Comparison of ENCODE assay signal across 10 mouse cellular contexts in genomic region chr17:93200386-93201264, GRCm38 (mm10). TPM values are rescaled to one million over a fixed set of nuclear protein-coding genes. Genes with fewer than 3 reads are reported as not detected.
DNase-seq lines count a peak whose midpoint lies in the region; ATAC-seq and TF ChIP-seq lines count a peak whose summit lies in the region.
"Had no signal": no experiment of that assay in that cellular context is flagged by ENCODE, and none has a peak within 500 bp of the region (broad histone marks: within the 10 kb centered on the region; RNA-seq: fewer than 3 reads in every experiment).

No protein-coding gene starts in this region.

- H3K9ac ChIP-seq in heart, embryonic 13.5 days: no peak overlapping the region
- no peak overlapping the region for H3K9ac ChIP-seq in heart, adult 2 months (ENCODE audit: low read depth, low read length)
- peak overlapping the region; percentile 59 for H3K9ac ChIP-seq in forebrain, embryonic 14.5 days (ENCODE audit: low read length)
- peak overlapping the region; percentile 50 for H3K9ac ChIP-seq in midbrain, embryonic 11.5 days (ENCODE audit: low read length)

- intact Hi-C loops in heart, adult 2 months (cut with DNase I): no loop called here
- intact Hi-C loops in gastrocnemius, postnatal 14 days (cut with DNase I; ENCODE audit: low total_unique reads): no loop called here

- TF ChIP-seq CTCF in heart, adult 2 months (IDR thresholded peaks at IDR 0.05): no peak

- no peak overlapping the region for H3K27ac ChIP-seq in heart, embryonic 13.5 days (replicated peaks)
- H3K27ac ChIP-seq in heart, adult 2 months: no peak overlapping the region
- peak overlapping the region; percentile 29; the same call in 1 of the 2 replicates for H3K27ac ChIP-seq in forebrain, embryonic 14.5 days (ENCODE audit: low read depth, low read length)
- peak overlapping the region; percentile 41; the same call in 1 of the 2 replicates for H3K27ac ChIP-seq in midbrain, embryonic 11.5 days (ENCODE audit: low read depth, low read length)

- ATAC-seq in heart, embryonic 13.5 days (ENCODE audit: extremely low read depth, insufficient number of reproducible peaks, low FRiP score, low TSS enrichment): no peak
- ATAC-seq in forebrain, embryonic 14.5 days: no peak
- peak; percentile 27; the same call in 1 of the 2 replicates for ATAC-seq in midbrain, embryonic 11.5 days (ENCODE audit: low FRiP score)

- WGBS in heart, embryonic 13.5 days: 1% methylated on average over 29 of the region's 29 CpGs
- WGBS in heart, adult 2 months: 3% methylated on average over 29 of the region's 29 CpGs
- 1% methylated on average over 29 of the region's 29 CpGs for WGBS in forebrain, embryonic 14.5 days
- 2% methylated on average over 27 of the region's 29 CpGs for WGBS in midbrain, embryonic 11.5 days

- H3K27me3 ChIP-seq in heart, embryonic 13.5 days (replicated peaks): peaks cover 92% of the 10 kb centered on the region
- peaks cover 5% of the 10 kb centered on the region; the same call in 1 of the 2 replicates for H3K27me3 ChIP-seq in heart, adult 2 months (ENCODE audit: control insufficient read depth, insufficient read depth, low read length)
- H3K27me3 ChIP-seq in forebrain, embryonic 14.5 days (replicated peaks; ENCODE audit: control insufficient read depth, insufficient read depth, low read length): peaks cover 38% of the 10 kb centered on the region
- H3K27me3 ChIP-seq in midbrain, embryonic 11.5 days (ENCODE audit: control insufficient read depth, insufficient read depth, low read length): peaks cover 51% of the 10 kb centered on the region
- H3K27me3 ChIP-seq: CH12.LX had no signal

- no peak for DNase-seq in heart, adult 2 months
- DNase-seq in R1 (ENCODE audit: low read depth, low spot score): peak; percentile 23
- peak; percentile 33 for DNase-seq in forebrain, embryonic 14.5 days (ENCODE audit: low spot score)
- peak; percentile 92 for DNase-seq in midbrain, embryonic 11.5 days (ENCODE audit: low spot score, missing footprints)
- DNase-seq in gastrocnemius, postnatal 14 days: no peak
- DNase-seq in gastrocnemius, adult 8-10 months (ENCODE audit: low spot score in 2 of 2): no peak
- no peak for DNase-seq in urinary bladder, postnatal 10 days (ENCODE audit: low spot score)
- DNase-seq: kidney, postnatal 36 days had no signal

- no peak for TF ChIP-seq POLR2A in heart, adult 2 months (IDR thresholded peaks at IDR 0.05; ENCODE audit: insufficient read depth, low read depth, low read length)

- no peak for TF ChIP-seq EP300 in heart, adult 2 months (IDR thresholded peaks at IDR 0.05; ENCODE audit: insufficient read depth, low read depth, low read length)

- H3K79me2 ChIP-seq in heart, adult 2 months (replicated peaks; ENCODE audit: control insufficient read depth, insufficient read depth, low read length): no peaks in the 10 kb centered on the region

- H3K9me3 ChIP-seq in heart, embryonic 13.5 days: no peaks in the 10 kb centered on the region
- no peaks in the 10 kb centered on the region for H3K9me3 ChIP-seq in forebrain, embryonic 14.5 days (replicated peaks; ENCODE audit: control insufficient read depth, low read length)
- H3K9me3 ChIP-seq in midbrain, embryonic 11.5 days (ENCODE audit: control insufficient read depth, low read length): no peaks in the 10 kb centered on the region

- peaks cover 35% of the 10 kb centered on the region for H3K4me1 ChIP-seq in heart, embryonic 13.5 days
- H3K4me1 ChIP-seq in heart, adult 2 months (ENCODE audit: control insufficient read depth, insufficient read depth, low read length): no peaks in the 10 kb centered on the region
- H3K4me1 ChIP-seq in forebrain, embryonic 14.5 days (ENCODE audit: control insufficient read depth, insufficient read depth, low read length): peaks cover 8% of the 10 kb centered on the region
- peaks cover 12% of the 10 kb centered on the region for H3K4me1 ChIP-seq in midbrain, embryonic 11.5 days (ENCODE audit: control insufficient read depth, insufficient read depth, low read length)

- H3K36me3 ChIP-seq in heart, embryonic 13.5 days: no peaks in the 10 kb centered on the region
- H3K36me3 ChIP-seq in heart, adult 2 months (ENCODE audit: control insufficient read depth, insufficient read depth, low read length): no peaks in the 10 kb centered on the region
- no peaks in the 10 kb centered on the region for H3K36me3 ChIP-seq in forebrain, embryonic 14.5 days (ENCODE audit: control insufficient read depth, insufficient read depth, low read length)
- H3K36me3 ChIP-seq in midbrain, embryonic 11.5 days (ENCODE audit: control insufficient read depth, insufficient read depth, low read length): no peaks in the 10 kb centered on the region

- H3K4me3 ChIP-seq in heart, embryonic 13.5 days: peak overlapping the region; percentile 32
- no peak overlapping the region for H3K4me3 ChIP-seq in heart, adult 2 months
- H3K4me3 ChIP-seq in forebrain, embryonic 14.5 days (ENCODE audit: low read depth, low read length): peak overlapping the region; percentile 33
- H3K4me3 ChIP-seq in midbrain, embryonic 11.5 days (ENCODE audit: low read depth, low read length): peak overlapping the region; percentile 24

- peak overlapping the region; percentile 47 for H3K4me2 ChIP-seq in heart, embryonic 13.5 days
- peak overlapping the region; percentile 55 for H3K4me2 ChIP-seq in forebrain, embryonic 14.5 days (ENCODE audit: low read length)
- H3K4me2 ChIP-seq in midbrain, embryonic 11.5 days: peak overlapping the region; percentile 53

RNA-seq across cellular contexts. Expression of gene Adcyap1, which starts 1.8 kb away (rescaled TPM):
- polyA plus RNA-seq in heart, embryonic 13.5 days (2015; fragmentation: Nextera tagmentation; extraction: Ambion mirVana): 0.07 and 0.20 TPM in 2 replicates
- not detected for total RNA-seq in heart, adult 2 months (2021)
- not detected in 2 replicates for polyA plus RNA-seq in heart, adult 2 months (2012; rRNA removed)
- 9.6 and 10.9 TPM in 2 replicates for polyA plus RNA-seq in forebrain, embryonic 14.5 days (2014; fragmentation: Nextera tagmentation; extraction: Ambion mirVana)
- 19.1 and 22.4 TPM in 2 replicates for polyA plus RNA-seq in midbrain, embryonic 11.5 days (2014; fragmentation: Nextera tagmentation; extraction: Ambion mirVana)
- total RNA-seq in gastrocnemius, postnatal 14 days (2021): not detected
- total RNA-seq in gastrocnemius, adult 8-10 months (2022): not detected
- total RNA-seq: CH12.LX had no signal

Comparison
In these comparisons a context has a peak if more than half of its experiments do, and no peak if none do; other contexts are left out.
1. H3K27ac ChIP-seq: peak in forebrain, embryonic 14.5 days (single experiment) and midbrain, embryonic 11.5 days (single experiment); none in heart, embryonic 13.5 days (single experiment) and heart, adult 2 months (single experiment).
2. H3K9ac ChIP-seq: peak in forebrain, embryonic 14.5 days (single experiment) and midbrain, embryonic 11.5 days (single experiment); none in heart, embryonic 13.5 days (single experiment) and heart, adult 2 months (single experiment).
3. DNase-seq: peak in R1 (single experiment), forebrain, embryonic 14.5 days (single experiment) and midbrain, embryonic 11.5 days (single experiment); none in heart, adult 2 months (0 of 2), gastrocnemius, postnatal 14 days (single experiment), gastrocnemius, adult 8-10 months (0 of 2) and urinary bladder, postnatal 10 days (single experiment).
4. Peak in every context shown above with its lines, with median percentiles within 50 percentile points of each other: H3K4me2 ChIP-seq.